Mouse (Mus musculus) monocyte, adult 5-6 weeks (primary cell): ENCODE measurements around the gene Mybph. TPM values are rescaled to one million over a fixed set of nuclear protein-coding genes. Genes with fewer than 3 reads are reported as not detected.
"Not testable (repeated sequence)": the region's sequence is repeated elsewhere in the genome, so short reads cannot be mapped to it uniquely, and the experiment has no call there.

Experiments used
- ATAC-seq: fragments of 153-309, 156-312 bp; replicated peaks from 2 replicates; pipeline ENCODE4 v1.8.0; 2017; ENCODE audit warnings: mild to moderate bottlenecking; ENCODE audit not compliant: low TSS enrichment, insufficient number of reproducible peaks, severe bottlenecking, poor library complexity, low FRiP score
- total RNA-seq: library from RNA; stranded (forward); fragments of 200-1000, 200-491, 200-594 nt; gene quantifications from 3 replicates; pipeline ENCODE4 v1.2.3, GENCODE M21; 2017

Gene Mybph
- total RNA-seq, 1 experiment from 2014 or later, result not detected

GRCm38 (mm10) chr1:134243948-134244914, 51.0 kb downstream of the Mybph start:
- peak; percentile 65 for ATAC-seq

GRCm38 (mm10) chr1:134245004-134245717, 51.9 kb downstream of the Mybph start:
- no peak for ATAC-seq

- no peak for ATAC-seq
These were observed 53.3 kb downstream of the Mybph start for GRCm38 (mm10) chr1:134246590-134246989.

GRCm38 (mm10) chr1:134249681-134250080, 56.4 kb downstream of the Mybph start:
- ATAC-seq, result not testable (repeated sequence)

Other genes starting within 250 kb of the Mybph start
- not detected in 3 replicates for gene Fmod, start 156.2 kb upstream of the Mybph start, total RNA-seq
- 390 to 783 TPM (median 430 TPM) in 3 replicates for gene Btg2, start 114.3 kb upstream of the Mybph start, total RNA-seq
- 0.67 to 1.4 TPM (median 0.85 TPM) in 3 replicates for gene Chit1, start 82.2 kb upstream of the Mybph start, total RNA-seq
- 0.48 TPM in 1 of 3 replicates, not detected in the others for gene Chil1, start 11.3 kb upstream of the Mybph start, total RNA-seq
- gene Adora1, start 42.0 kb downstream of the Mybph start, total RNA-seq, result not detected in 3 replicates
- gene Myog, start 96.5 kb downstream of the Mybph start, total RNA-seq, result not detected in 3 replicates
- gene Ppfia4, start 139.5 kb downstream of the Mybph start, total RNA-seq, result 20.4 to 28.3 TPM (median 20.4 TPM) in 3 replicates
- 65.8 to 73.9 TPM (median 67.8 TPM) in 3 replicates for gene Tmem183a, start 168.5 kb downstream of the Mybph start, total RNA-seq
- gene 4933406M09Rik, start 192.5 kb downstream of the Mybph start, total RNA-seq, result not detected in 3 replicates
- gene Cyb5r1, start 212.1 kb downstream of the Mybph start, total RNA-seq, result 56.4 to 76.4 TPM (median 62.0 TPM) in 3 replicates
- gene Adipor1, start 221.9 kb downstream of the Mybph start, total RNA-seq, result 133 to 190 TPM (median 182 TPM) in 3 replicates